Mouse (Mus musculus): Measurements from ENCODE around the gene Ephx4. TPM values are rescaled to one million over a fixed set of nuclear protein-coding genes. Genes with fewer than 3 reads are reported as not detected.
"Not testable (repeated sequence)": the region's sequence is repeated elsewhere in the genome, so short reads cannot be mapped to it uniquely, and the experiment has no call there.

Gene Ephx4
- polyA plus RNA-seq, 1 experiment from 2014 or later: 1.3 TPM

- H3K4me1 ChIP-seq (ENCODE audit: control insufficient read depth, insufficient read depth, low read length): no peaks in the 10 kb centered on the region
- H3K36me3 ChIP-seq (replicated peaks; ENCODE audit: control insufficient read depth, insufficient read depth, low read depth, low read length): no peaks in the 10 kb centered on the region
- H3K4me3 ChIP-seq (ENCODE audit: low read depth, low read length): no peak overlapping the region
- ATAC-seq (replicated peaks; ENCODE audit: insufficient number of reproducible peaks, low FRiP score, low TSS enrichment, low read depth) (no peak), DNase-seq (ENCODE audit: low spot score) (no peak)
- H3K9me3 ChIP-seq (replicated peaks; ENCODE audit: control insufficient read depth, low read length): no peaks in the 10 kb centered on the region
- no peak overlapping the region for H3K27ac ChIP-seq (replicated peaks; ENCODE audit: low read depth, low read length)
- no peaks in the 10 kb centered on the region for H3K27me3 ChIP-seq (ENCODE audit: control insufficient read depth, insufficient read depth, low read length)
- H3K4me2 ChIP-seq (ENCODE audit: low read depth, low read length): no peak overlapping the region
- no peak overlapping the region for H3K9ac ChIP-seq (replicated peaks; ENCODE audit: low read length)
- WGBS: 84% methylated on average over 4 of the region's 4 CpGs
These were observed 29.3 kb upstream of the Ephx4 start for GRCm38 (mm10) chr5:107373256-107373655.

- not testable (repeated sequence) for H3K27ac ChIP-seq (replicated peaks; ENCODE audit: low read depth, low read length); H3K27me3 ChIP-seq (ENCODE audit: control insufficient read depth, insufficient read depth, low read length); DNase-seq (ENCODE audit: low spot score); H3K9ac ChIP-seq (replicated peaks; ENCODE audit: low read length); H3K4me3 ChIP-seq (ENCODE audit: low read depth, low read length); H3K4me2 ChIP-seq (ENCODE audit: low read depth, low read length); H3K9me3 ChIP-seq (replicated peaks; ENCODE audit: control insufficient read depth, low read length); H3K4me1 ChIP-seq (ENCODE audit: control insufficient read depth, insufficient read depth, low read length); H3K36me3 ChIP-seq (replicated peaks; ENCODE audit: control insufficient read depth, insufficient read depth, low read depth, low read length); ATAC-seq (replicated peaks; ENCODE audit: insufficient number of reproducible peaks, low FRiP score, low TSS enrichment, low read depth)
These were observed 16.1 kb upstream of the Ephx4 start for GRCm38 (mm10) chr5:107386448-107386847.

- Histone ChIP-seq H3K4me2 (ENCODE audit: low read depth, low read length) (no peak overlapping the region), H3K27me3 (ENCODE audit: control insufficient read depth, insufficient read depth, low read length) (no peaks in the 10 kb centered on the region), H3K36me3 (replicated peaks; ENCODE audit: control insufficient read depth, insufficient read depth, low read depth, low read length) (no peaks in the 10 kb centered on the region), H3K9me3 (replicated peaks; ENCODE audit: control insufficient read depth, low read length) (no peaks in the 10 kb centered on the region), H3K9ac (replicated peaks; ENCODE audit: low read length) (no peak overlapping the region), H3K4me3 (ENCODE audit: low read depth, low read length) (no peak overlapping the region), H3K27ac (replicated peaks; ENCODE audit: low read depth, low read length) (no peak overlapping the region), H3K4me1 (ENCODE audit: control insufficient read depth, insufficient read depth, low read length) (no peaks in the 10 kb centered on the region)
- no peak for ATAC-seq (replicated peaks; ENCODE audit: insufficient number of reproducible peaks, low FRiP score, low TSS enrichment, low read depth)
- WGBS: 97% methylated on average over 1 of the region's 1 CpGs
- no peak for DNase-seq (ENCODE audit: low spot score)
These were observed 14.7 kb upstream of the Ephx4 start for GRCm38 (mm10) chr5:107387788-107388187.

GRCm38 (mm10) chr5:107389373-107389772 lies 13.2 kb upstream of the Ephx4 start:
- Histone ChIP-seq H3K9ac (replicated peaks; ENCODE audit: low read length) (no peak overlapping the region), H3K4me1 (ENCODE audit: control insufficient read depth, insufficient read depth, low read length) (no peaks in the 10 kb centered on the region), H3K27ac (replicated peaks; ENCODE audit: low read depth, low read length) (no peak overlapping the region), H3K4me3 (ENCODE audit: low read depth, low read length) (no peak overlapping the region), H3K27me3 (ENCODE audit: control insufficient read depth, insufficient read depth, low read length) (no peaks in the 10 kb centered on the region), H3K9me3 (replicated peaks; ENCODE audit: control insufficient read depth, low read length) (no peaks in the 10 kb centered on the region), H3K36me3 (replicated peaks; ENCODE audit: control insufficient read depth, insufficient read depth, low read depth, low read length) (no peaks in the 10 kb centered on the region), H3K4me2 (ENCODE audit: low read depth, low read length) (no peak overlapping the region)
- DNase-seq (ENCODE audit: low spot score) (no peak), ATAC-seq (replicated peaks; ENCODE audit: insufficient number of reproducible peaks, low FRiP score, low TSS enrichment, low read depth) (no peak)
- 94% methylated on average over 2 of the region's 2 CpGs for WGBS

- Histone ChIP-seq H3K4me2 (ENCODE audit: low read depth, low read length) (no peak overlapping the region), H3K9ac (replicated peaks; ENCODE audit: low read length) (no peak overlapping the region), H3K27ac (replicated peaks; ENCODE audit: low read depth, low read length) (no peak overlapping the region), H3K4me1 (ENCODE audit: control insufficient read depth, insufficient read depth, low read length) (no peaks in the 10 kb centered on the region), H3K4me3 (ENCODE audit: low read depth, low read length) (no peak overlapping the region), H3K36me3 (replicated peaks; ENCODE audit: control insufficient read depth, insufficient read depth, low read depth, low read length) (no peaks in the 10 kb centered on the region), H3K27me3 (ENCODE audit: control insufficient read depth, insufficient read depth, low read length) (no peaks in the 10 kb centered on the region), H3K9me3 (replicated peaks; ENCODE audit: control insufficient read depth, low read length) (no peaks in the 10 kb centered on the region)
- DNase-seq (ENCODE audit: low spot score): no peak
- ATAC-seq (replicated peaks; ENCODE audit: insufficient number of reproducible peaks, low FRiP score, low TSS enrichment, low read depth): no peak
- 73% methylated on average over 2 of the region's 2 CpGs for WGBS
These were observed 8.1 kb upstream of the Ephx4 start for GRCm38 (mm10) chr5:107394437-107394836.

- H3K9me3 ChIP-seq (replicated peaks; ENCODE audit: control insufficient read depth, low read length): no peaks in the 10 kb centered on the region
- no peaks in the 10 kb centered on the region for H3K36me3 ChIP-seq (replicated peaks; ENCODE audit: control insufficient read depth, insufficient read depth, low read depth, low read length)
- H3K4me3 ChIP-seq (ENCODE audit: low read depth, low read length): peak overlapping the region; percentile 62
- peak; percentile 80 for ATAC-seq (replicated peaks; ENCODE audit: insufficient number of reproducible peaks, low FRiP score, low TSS enrichment, low read depth)
- under 1% methylated on average over 65 of the region's 80 CpGs for WGBS
- DNase-seq (ENCODE audit: low spot score): peak; percentile 42
- peak overlapping the region; percentile 67 for H3K9ac ChIP-seq (replicated peaks; ENCODE audit: low read length)
- H3K27ac ChIP-seq (replicated peaks; ENCODE audit: low read depth, low read length): no peak overlapping the region
- no peaks in the 10 kb centered on the region for H3K4me1 ChIP-seq (ENCODE audit: control insufficient read depth, insufficient read depth, low read length)
- peak overlapping the region; percentile 99 for H3K4me2 ChIP-seq (ENCODE audit: low read depth, low read length)
- peaks cover 13% of the 10 kb centered on the region for H3K27me3 ChIP-seq (ENCODE audit: control insufficient read depth, insufficient read depth, low read length)
These were observed 743 bp downstream of the Ephx4 start for GRCm38 (mm10) chr5:107403011-107403946.

GRCm38 (mm10) chr5:107403947-107404684 lies 1.6 kb downstream of the Ephx4 start:
- DNase-seq (ENCODE audit: low spot score): no peak
- Histone ChIP-seq H3K9me3 (replicated peaks; ENCODE audit: control insufficient read depth, low read length) (no peaks in the 10 kb centered on the region), H3K4me1 (ENCODE audit: control insufficient read depth, insufficient read depth, low read length) (no peaks in the 10 kb centered on the region), H3K27ac (replicated peaks; ENCODE audit: low read depth, low read length) (no peak overlapping the region), H3K9ac (replicated peaks; ENCODE audit: low read length) (peak overlapping the region; percentile 67), H3K4me2 (ENCODE audit: low read depth, low read length) (peak overlapping the region; percentile 99), H3K27me3 (ENCODE audit: control insufficient read depth, insufficient read depth, low read length) (peaks cover 13% of the 10 kb centered on the region), H3K36me3 (replicated peaks; ENCODE audit: control insufficient read depth, insufficient read depth, low read depth, low read length) (no peaks in the 10 kb centered on the region), H3K4me3 (ENCODE audit: low read depth, low read length) (peak overlapping the region; percentile 62)
- WGBS: 29% methylated on average over 12 of the region's 12 CpGs
- ATAC-seq (replicated peaks; ENCODE audit: insufficient number of reproducible peaks, low FRiP score, low TSS enrichment, low read depth): no peak

- Histone ChIP-seq H3K27me3 (ENCODE audit: control insufficient read depth, insufficient read depth, low read length) (peaks cover 13% of the 10 kb centered on the region), H3K27ac (replicated peaks; ENCODE audit: low read depth, low read length) (no peak overlapping the region), H3K4me3 (ENCODE audit: low read depth, low read length) (no peak overlapping the region), H3K4me2 (ENCODE audit: low read depth, low read length) (no peak overlapping the region), H3K36me3 (replicated peaks; ENCODE audit: control insufficient read depth, insufficient read depth, low read depth, low read length) (no peaks in the 10 kb centered on the region), H3K4me1 (ENCODE audit: control insufficient read depth, insufficient read depth, low read length) (no peaks in the 10 kb centered on the region), H3K9me3 (replicated peaks; ENCODE audit: control insufficient read depth, low read length) (no peaks in the 10 kb centered on the region), H3K9ac (replicated peaks; ENCODE audit: low read length) (no peak overlapping the region)
- 90% methylated on average over 4 of the region's 4 CpGs for whole genome bisulfite sequencing
- ATAC-seq (replicated peaks; ENCODE audit: insufficient number of reproducible peaks, low FRiP score, low TSS enrichment, low read depth) (no peak), DNase-seq (ENCODE audit: low spot score) (no peak)
These were observed 2.8 kb downstream of the Ephx4 start for GRCm38 (mm10) chr5:107405361-107405760.

Measured in embryonic facial prominence, embryonic 11.5 days (tissue).